Mouse (Mus musculus): Measurements from ENCODE around the gene Pef1.

DNA sequence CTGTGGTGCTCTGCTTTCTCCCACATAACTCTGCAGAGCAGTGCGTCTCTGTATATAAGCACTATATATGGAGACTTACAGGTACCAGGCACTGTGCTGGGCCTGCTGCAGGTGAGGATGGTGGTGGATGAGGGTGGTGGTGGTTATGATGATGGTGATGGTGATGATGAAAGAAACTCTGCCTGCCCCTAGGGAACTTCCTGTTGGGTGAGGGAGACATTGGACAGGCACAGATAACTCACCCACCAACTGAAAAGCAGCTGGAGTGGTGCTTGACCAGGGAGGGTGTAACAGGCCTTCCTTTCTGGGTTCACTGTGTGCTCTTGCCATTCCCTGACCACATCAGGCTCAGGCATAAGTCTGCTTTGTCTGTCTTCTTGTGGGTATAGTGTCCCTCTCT lies 10.4 kb downstream of the Pef1 start:
- TF ChIP-seq CTCF (IDR thresholded peaks at IDR 0.05; ENCODE audit: low read depth, low read length) (no peak), POLR2A (IDR thresholded peaks at IDR 0.05; ENCODE audit: insufficient read depth, low read length) (no peak), EP300 (IDR thresholded peaks at IDR 0.05; ENCODE audit: insufficient read depth, low read depth, low read length) (no peak)

Measured in ES-Bruce4 (cell line).